Mouse (Mus musculus) hindbrain, embryonic 16.5 days (tissue): ENCODE data around the gene Pspn. TPM values are rescaled to one million over a fixed set of nuclear protein-coding genes. Genes with fewer than 3 reads are reported as not detected.

Source experiments
- ATAC-seq: fragments of 200-750 bp; cut with Nextera tagmentation; 2 replicates; pipeline ENCODE4 v1.8.0; 2017; ENCODE audit warnings: moderate TSS enrichment, moderate library complexity
- H3K27ac ChIP-seq: fragments of 300-500 bp; sonication (generic); 2 replicates; pipeline ENCODE4 v1.5.1; 2014; ENCODE audit warnings: low read depth, mild to moderate bottlenecking, control low read depth, low read length, moderate library complexity
- H3K27me3 ChIP-seq: fragments of 300-500 bp; sonication (generic); replicated peaks from 2 replicates; pipeline ENCODE4 v1.6.1; 2014; ENCODE audit warnings: low read length; ENCODE audit not compliant: control insufficient read depth, insufficient read depth
- H3K36me3 ChIP-seq: fragments of 300-500 bp; sonication (generic); 2 replicates; pipeline ENCODE4 v1.6.1; 2014; ENCODE audit warnings: mild to moderate bottlenecking, low read length, moderate library complexity, mixed read lengths; ENCODE audit not compliant: control insufficient read depth, insufficient read depth
- H3K4me1 ChIP-seq: fragments of 300-500 bp; sonication (generic); 2 replicates; pipeline ENCODE4 v1.6.1; 2014; ENCODE audit warnings: low read depth, low read length; ENCODE audit not compliant: control insufficient read depth, insufficient read depth
- H3K4me2 ChIP-seq: fragments of 300-500 bp; sonication (generic); 2 replicates; pipeline ENCODE4 v1.6.1; 2014; ENCODE audit warnings: mild to moderate bottlenecking, low read length, control low read depth, moderate library complexity
- H3K4me3 ChIP-seq: fragments of 300-500 bp; sonication (generic); 2 replicates; pipeline ENCODE4 v1.5.1; 2014; ENCODE audit warnings: mild to moderate bottlenecking, low read length, control low read depth, moderate library complexity
- H3K9ac ChIP-seq: fragments of 300-500 bp; sonication (generic); 2 replicates; pipeline ENCODE4 v1.6.1; 2014; ENCODE audit warnings: low read depth, mild to moderate bottlenecking, control low read depth, low read length, moderate library complexity
- H3K9me3 ChIP-seq: fragments of 300-500 bp; sonication (generic); 2 replicates; pipeline ENCODE4 v1.6.1; 2014; ENCODE audit warnings: mild to moderate bottlenecking, low read length, moderate library complexity; ENCODE audit not compliant: control insufficient read depth
- WGBS: fragments of 180-500 bp; shearing (Covaris S2); extraction: QIAGEN DNeasy Blood & Tissue Kit; methylation state at CpG from one replicate; pipeline ENCODE4 v1.1.7; 2014; 5-methylcytosine and 5-hydroxymethylcytosine counted together
- polyA plus RNA-seq: library from polyadenylated mRNA; unstranded; fragments of >200 nt; fragmentation: Nextera tagmentation; extraction: Ambion mirVana; gene quantifications from 2 replicates; pipeline ENCODE4 v1.2.1, GENCODE M21; 2015

The Pspn gene
- polyA plus RNA-seq, 1 experiment from 2014 or later, result not detected

DNA sequence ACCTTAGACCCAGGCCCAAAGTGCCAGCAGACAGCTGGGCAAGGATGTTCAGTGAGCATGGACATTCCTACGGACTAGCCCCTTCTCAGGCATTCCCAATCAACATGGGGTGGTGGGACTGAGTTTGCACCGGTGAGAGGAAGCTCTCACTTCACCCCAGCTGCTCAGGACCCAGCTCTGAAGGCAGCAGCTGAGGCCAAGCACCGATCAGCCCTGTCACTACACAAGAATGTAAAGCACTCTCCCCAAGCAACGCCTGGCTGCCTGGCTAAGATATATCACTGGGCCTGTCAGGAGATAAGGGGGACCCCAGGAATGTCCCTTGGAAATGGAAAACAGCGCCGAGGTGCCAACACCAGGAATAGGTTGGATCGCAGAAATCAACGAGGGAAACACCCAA is 1.4 kb upstream of the Pspn start:
- Histone ChIP-seq H3K36me3 (peaks cover 34% of the 10 kb centered on the region), H3K9me3 (no peaks in the 10 kb centered on the region), H3K4me1 (peaks cover 11% of the 10 kb centered on the region), H3K27me3 (no peaks in the 10 kb centered on the region), H3K27ac (no peak overlapping the region), H3K9ac (no peak overlapping the region), H3K4me3 (no peak overlapping the region), H3K4me2 (no peak overlapping the region)
- ATAC-seq, result no peak
- 72% methylated on average over 8 of the region's 8 CpGs for WGBS

GRCm38 (mm10) chr17:56999414-56999813 is 404 bp downstream of the Pspn start:
- peaks cover 44% of the 10 kb centered on the region for H3K36me3 ChIP-seq
- ATAC-seq, result no peak
- no peak overlapping the region for H3K9ac ChIP-seq
- H3K4me1 ChIP-seq, result peaks cover 11% of the 10 kb centered on the region
- no peak overlapping the region for H3K27ac ChIP-seq
- 89% methylated on average over 9 of the region's 9 CpGs for WGBS
- H3K27me3 ChIP-seq, result no peaks in the 10 kb centered on the region
- H3K4me3 ChIP-seq, result no peak overlapping the region
- H3K9me3 ChIP-seq, result no peaks in the 10 kb centered on the region
- H3K4me2 ChIP-seq, result no peak overlapping the region

DNA sequence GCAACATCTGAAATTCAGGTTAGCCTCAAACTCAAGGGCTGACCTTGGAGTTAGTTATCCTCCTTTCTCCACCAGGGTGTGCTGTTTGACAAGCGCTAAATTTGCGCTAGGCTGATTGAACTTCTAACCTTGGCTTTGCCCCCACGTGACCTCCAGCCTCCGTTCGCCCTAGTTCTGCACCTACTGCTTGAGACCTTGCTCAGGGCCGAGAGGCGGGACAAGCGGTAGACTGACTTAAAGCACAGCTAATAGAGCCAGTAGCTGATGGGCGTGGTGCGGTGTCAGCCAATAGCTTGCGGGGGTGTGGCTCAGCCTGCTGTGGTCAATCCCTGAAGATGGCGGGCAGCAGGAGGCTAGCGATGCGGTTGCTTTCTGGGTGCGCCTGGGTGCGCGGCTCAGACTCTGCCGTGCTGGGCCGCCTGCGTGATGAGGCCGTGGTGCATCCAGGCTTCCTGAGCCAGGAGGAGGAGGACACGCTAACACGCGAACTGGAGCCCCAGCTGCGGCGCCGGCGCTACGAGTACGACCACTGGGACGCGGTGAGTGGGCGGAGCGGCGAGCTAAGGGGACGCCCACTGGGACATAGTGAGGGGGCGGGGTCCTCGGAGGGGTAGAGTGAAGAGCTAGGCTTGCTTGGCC is 2.7 kb downstream of the Pspn start, which contains the start of gene Alkbh7:
Gene Alkbh7 (plus strand): TSS at position 311 of the 639 bp plus-strand sequence.
- H3K9me3 ChIP-seq, result no peaks in the 10 kb centered on the region
- ATAC-seq, result peak; percentile 98
- peak within 1 kb of the TSS; percentile 84 for H3K4me3 ChIP-seq
- H3K36me3 ChIP-seq, result peaks cover 47% of the 10 kb centered on the region
- H3K4me2 ChIP-seq, result peak within 1 kb of the TSS; percentile 81
- peak within 1 kb of the TSS; percentile 90 for H3K27ac ChIP-seq
- WGBS, result under 1% methylated on average over 38 of the region's 38 CpGs
- peak within 1 kb of the TSS; percentile 86 for H3K9ac ChIP-seq
- H3K27me3 ChIP-seq, result no peaks in the 10 kb centered on the region
- peaks cover 11% of the 10 kb centered on the region for H3K4me1 ChIP-seq

- ATAC-seq, result no peak
- no peak overlapping the region for H3K4me3 ChIP-seq
Measured at GRCm38 (mm10) chr17:56996506-56996905, 3.3 kb downstream of the Pspn start.

DNA sequence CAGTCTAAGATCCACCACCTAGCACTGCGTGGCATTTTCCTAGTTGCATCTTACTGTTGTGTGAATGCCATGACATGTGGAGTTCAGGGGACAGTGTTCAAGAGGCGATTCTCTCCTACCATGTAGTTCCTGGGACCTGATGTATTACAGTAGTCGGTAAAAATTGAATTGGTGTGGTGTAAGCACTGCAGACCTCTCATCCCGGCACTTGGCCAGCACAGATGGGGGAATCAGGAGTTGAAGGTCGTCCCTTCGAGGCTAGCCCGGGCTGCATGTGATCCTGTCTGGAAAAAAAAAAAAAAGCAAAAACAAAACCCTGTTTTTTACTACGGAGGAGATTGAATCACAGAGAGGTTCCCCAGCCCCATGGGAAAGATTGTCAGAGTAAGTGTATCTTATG is 4.8 kb downstream of the Pspn start:
- Histone ChIP-seq H3K36me3 (peaks cover 41% of the 10 kb centered on the region), H3K9ac (no peak overlapping the region)

More at GRCm38 (mm10) chr17:56996506-56996905, 3.3 kb downstream of the Pspn start:
- Histone ChIP-seq H3K9me3 (no peaks in the 10 kb centered on the region), H3K4me1 (peaks cover 13% of the 10 kb centered on the region), H3K36me3 (peaks cover 45% of the 10 kb centered on the region), H3K4me2 (peak overlapping the region; percentile 81), H3K9ac (no peak overlapping the region), H3K27me3 (no peaks in the 10 kb centered on the region), H3K27ac (0 out of 2 replicates have a peak overlapping the region, but pooled peaks have one; percentile 90)
- WGBS, result 76% methylated on average over 2 of the region's 2 CpGs

GRCm38 (mm10) chr17:56990966-56991365 is 8.9 kb downstream of the Pspn start:
- H3K4me2 ChIP-seq, result peak overlapping the region; percentile 56
- H3K9ac ChIP-seq, result peak overlapping the region; percentile 83
- H3K27me3 ChIP-seq, result no peaks in the 10 kb centered on the region
- H3K27ac ChIP-seq, result no peak overlapping the region
- H3K36me3 ChIP-seq, result peaks cover 29% of the 10 kb centered on the region
- WGBS, result 77% methylated on average over 2 of the region's 2 CpGs
- H3K4me1 ChIP-seq, result peaks cover 9% of the 10 kb centered on the region
- no peaks in the 10 kb centered on the region for H3K9me3 ChIP-seq
- no peak for ATAC-seq
- H3K4me3 ChIP-seq, result peak overlapping the region; percentile 75

More for the DNA sequence above, 4.8 kb downstream of the Pspn start:
- no peak for ATAC-seq
- Histone ChIP-seq H3K27me3 (no peaks in the 10 kb centered on the region), H3K9me3 (no peaks in the 10 kb centered on the region), H3K4me1 (peaks cover 20% of the 10 kb centered on the region), H3K27ac (no peak overlapping the region), H3K4me3 (no peak overlapping the region), H3K4me2 (no peak overlapping the region)
- 94% methylated on average over 8 of the region's 8 CpGs for WGBS

DNA sequence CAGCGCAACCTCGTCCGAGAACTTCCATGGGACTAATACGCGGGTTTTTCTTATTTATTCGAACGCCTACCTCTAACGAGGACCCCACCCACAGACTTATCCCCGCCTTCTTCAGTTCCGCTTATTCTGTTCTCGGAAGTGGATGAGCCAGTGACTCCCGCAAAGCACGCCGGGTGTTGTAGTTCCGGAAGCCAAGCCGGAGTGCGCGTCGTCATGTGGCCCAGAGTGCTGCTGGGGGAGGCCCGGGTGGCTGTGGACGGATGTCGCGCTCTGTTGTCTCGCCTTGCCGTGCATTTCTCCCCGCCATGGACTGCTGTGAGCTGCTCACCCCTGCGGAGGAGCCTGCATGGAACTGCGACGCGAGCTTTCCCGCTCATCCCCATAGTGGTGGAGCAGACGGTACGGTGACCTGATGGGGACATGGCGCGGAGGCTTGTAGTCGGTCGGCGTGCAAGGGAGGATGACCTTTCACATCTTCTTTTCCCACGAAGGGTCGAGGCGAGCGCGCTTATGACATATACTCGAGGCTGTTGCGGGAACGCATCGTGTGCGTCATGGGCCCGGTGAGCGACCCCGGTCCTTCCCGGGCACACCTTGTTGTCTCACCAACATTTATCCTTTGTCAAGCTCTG is 9.6 kb downstream of the Pspn start, which contains the start of gene Clpp:
Gene Clpp (plus strand): TSS at position 191 of the 632 bp plus-strand sequence.
- H3K4me2 ChIP-seq, result peak within 1 kb of the TSS; percentile 56
- peak within 1 kb of the TSS; percentile 88 for H3K27ac ChIP-seq
- H3K27me3 ChIP-seq, result no peaks in the 10 kb centered on the region
- H3K9ac ChIP-seq, result peak within 1 kb of the TSS; percentile 83
- H3K36me3 ChIP-seq, result peaks cover 22% of the 10 kb centered on the region
- peaks cover 9% of the 10 kb centered on the region for H3K4me1 ChIP-seq
- WGBS, result under 1% methylated on average over 52 of the region's 52 CpGs
- H3K9me3 ChIP-seq, result no peaks in the 10 kb centered on the region
- ATAC-seq, result peak; percentile 98
- H3K4me3 ChIP-seq, result peak within 1 kb of the TSS; percentile 75

DNA sequence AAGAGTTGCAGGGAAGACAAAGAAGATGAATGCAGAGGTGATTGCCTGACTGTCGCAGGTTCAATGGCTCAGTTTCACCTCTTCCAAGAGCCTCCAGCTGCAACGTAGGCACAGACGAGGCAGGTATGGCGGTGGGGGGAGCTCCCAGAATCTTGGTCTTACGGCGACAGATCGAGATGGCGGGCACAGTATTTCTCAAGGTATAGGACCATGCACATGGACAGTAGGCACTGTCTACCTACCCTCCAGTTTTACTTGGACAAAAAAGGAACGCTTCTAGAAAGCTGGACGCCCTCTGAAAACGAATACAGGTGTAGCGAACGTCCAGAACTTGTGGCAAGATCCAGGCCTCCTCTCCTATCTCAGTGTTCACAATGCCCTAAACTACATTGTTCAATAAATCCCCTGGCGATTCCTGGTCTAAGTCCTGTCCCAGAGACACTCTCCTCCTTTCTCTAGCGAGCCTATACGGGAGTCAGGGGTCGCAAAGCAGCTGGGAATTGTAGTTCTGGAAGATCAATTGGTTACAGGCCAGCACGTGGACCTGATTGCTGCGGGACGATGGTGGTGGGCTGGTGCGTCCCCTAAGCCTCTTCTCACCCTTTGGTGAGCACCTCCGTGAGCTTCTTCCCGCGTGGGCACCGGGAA is 10.2 kb downstream of the Pspn start:
- Histone ChIP-seq H3K27ac (peak overlapping the region; percentile 88), H3K9ac (peak overlapping the region; percentile 83), H3K27me3 (no peaks in the 10 kb centered on the region), H3K4me1 (peaks cover 9% of the 10 kb centered on the region), H3K4me3 (peak overlapping the region; percentile 75), H3K36me3 (peaks cover 16% of the 10 kb centered on the region), H3K9me3 (no peaks in the 10 kb centered on the region), H3K4me2 (peak overlapping the region; percentile 56)
- WGBS, result 2% methylated on average over 25 of the region's 25 CpGs
- ATAC-seq, result peak; percentile 95

DNA sequence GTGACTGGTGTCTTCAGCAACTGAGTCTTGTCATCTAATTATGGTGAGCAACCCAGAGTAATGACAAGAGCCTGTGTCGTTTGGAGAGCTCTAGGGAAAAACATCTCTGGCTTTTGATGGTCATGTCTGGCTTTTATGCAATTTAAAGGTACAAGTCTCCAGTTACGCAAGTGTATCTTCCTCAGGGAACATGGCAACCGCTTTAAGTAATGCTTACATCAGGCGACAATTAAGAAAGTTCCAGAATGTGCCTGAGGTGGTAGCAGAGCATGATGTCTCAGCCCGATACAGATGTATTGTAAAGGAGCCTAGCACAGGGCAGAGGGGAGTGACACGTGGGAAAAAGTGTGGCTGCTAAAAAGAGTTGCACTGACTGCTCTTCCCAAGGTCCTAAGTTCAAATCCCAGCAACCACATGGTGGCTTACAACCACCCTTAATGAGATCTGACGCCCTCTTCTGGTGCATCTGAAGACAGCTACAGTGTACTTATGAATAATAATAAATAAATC is 10.8 kb downstream of the Pspn start:
- no peak for ATAC-seq
- Histone ChIP-seq H3K36me3 (peaks cover 13% of the 10 kb centered on the region), H3K9ac (no peak overlapping the region), H3K4me1 (peaks cover 9% of the 10 kb centered on the region), H3K4me3 (peak overlapping the region; percentile 75), H3K27ac (peak overlapping the region; percentile 88), H3K4me2 (peak overlapping the region; percentile 56), H3K27me3 (no peaks in the 10 kb centered on the region), H3K9me3 (no peaks in the 10 kb centered on the region)
- WGBS, result 66% methylated on average over 7 of the region's 7 CpGs
